Mouse (Mus musculus) myocyte (in vitro differentiated cells): ENCODE measurements around the gene Tcf25.

Experiments
- MAX ChIP-seq: IDR thresholded peaks from one replicate; pipeline ENCODE4 v1.6.1; 2011; ENCODE audit warnings: low read depth, mild to moderate bottlenecking, control low read depth
- MYOD1 ChIP-seq, 3 experiments: IDR thresholded peaks; one replicate each; pipeline ENCODE4 v1.6.1; 2011; ENCODE audit warnings: control low read depth in 2 of 3, low read depth in 2 of 3, mild to moderate bottlenecking in 2 of 3, moderate library complexity in 1 of 3; ENCODE audit not compliant: insufficient read length in 2 of 3, control insufficient read depth in 1 of 3
- POLR2A ChIP-seq: IDR thresholded peaks from one replicate; pipeline ENCODE4 v1.6.1; 2011; ENCODE audit warnings: low read depth, mild to moderate bottlenecking, control low read depth, moderate library complexity; ENCODE audit not compliant: insufficient read length
- SRF ChIP-seq: IDR thresholded peaks from one replicate; pipeline ENCODE4 v1.6.1; 2011; ENCODE audit warnings: low read depth; ENCODE audit not compliant: control insufficient read depth, insufficient read length
- TCF12 ChIP-seq: IDR thresholded peaks from one replicate; pipeline ENCODE4 v1.6.1; 2011; ENCODE audit warnings: mild to moderate bottlenecking, control low read depth; ENCODE audit not compliant: poor library complexity, insufficient read depth, severe bottlenecking
- TCF3 ChIP-seq: IDR thresholded peaks from one replicate; pipeline ENCODE4 v1.6.1; 2011; ENCODE audit warnings: low read depth, control low read depth; ENCODE audit not compliant: insufficient read length
- USF1 ChIP-seq: IDR thresholded peaks from one replicate; pipeline ENCODE4 v1.6.1; 2011; ENCODE audit warnings: low read depth, mild to moderate bottlenecking, control low read depth, moderate library complexity

DNA sequence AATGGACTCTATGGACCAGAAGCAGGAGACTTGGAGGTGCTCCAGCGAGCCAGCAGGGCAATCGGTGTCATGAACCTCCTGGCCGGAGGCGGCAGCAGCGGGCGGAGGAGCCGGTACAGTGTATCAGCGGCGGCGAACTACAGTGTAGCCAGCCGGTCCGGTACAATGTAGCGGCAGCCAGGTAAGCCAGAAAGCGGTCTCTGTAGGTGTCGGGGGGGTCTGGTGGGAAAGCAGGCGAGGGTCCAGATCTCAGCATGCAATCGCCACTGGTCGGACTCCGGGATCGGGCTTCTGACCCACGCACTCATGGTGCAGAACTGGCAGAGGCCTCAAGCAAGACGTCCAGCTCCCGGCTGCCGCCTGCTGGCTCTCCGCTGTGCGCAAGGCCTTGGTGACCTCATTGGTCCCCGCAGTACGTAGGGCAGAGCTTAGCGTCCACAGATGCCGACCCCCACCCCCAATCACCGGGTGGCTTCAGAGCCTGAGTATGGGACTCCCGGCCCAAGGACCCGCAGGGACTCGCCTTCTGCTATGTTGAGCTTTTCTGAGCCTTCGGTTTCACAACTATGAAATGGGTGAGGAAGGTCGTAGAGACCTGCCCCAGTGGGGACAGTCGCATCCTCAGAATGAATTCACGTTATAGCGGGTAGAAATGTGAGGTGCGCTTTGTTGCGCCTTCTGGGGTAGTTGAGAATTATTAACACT is 69.5 kb downstream of the Tcf25 start:
- no peak for TF ChIP-seq MYOD1 (IDR thresholded peaks at IDR 0.05; ENCODE audit: control insufficient read depth in 1 of 3, insufficient read length in 2 of 3, low read depth in 2 of 3)
- TF ChIP-seq POLR2A, result peak; percentile 38
- no peak for TF ChIP-seq USF1
- no peak for TF ChIP-seq MAX
- no peak for TF ChIP-seq SRF
- no peak for TF ChIP-seq TCF12
- TF ChIP-seq TCF3, result no peak
